Mouse (Mus musculus): ENCODE measurements around the gene Trpc7. TPM values are rescaled to one million over a fixed set of nuclear protein-coding genes. Genes with fewer than 3 reads are reported as not detected.

The Trpc7 gene
- polyA plus RNA-seq, 1 experiment from 2014 or later = not detected

- peaks cover 36% of the 10 kb centered on the region for H3K4me1 ChIP-seq (replicated peaks; ENCODE audit: control insufficient read depth, insufficient read depth, low read length)
- 37% methylated on average over 12 of the region's 12 CpGs for WGBS
- H3K4me3 ChIP-seq (ENCODE audit: low read length) = peak overlapping the region; percentile 8; the same call in 1 of the 2 replicates
- H3K4me2 ChIP-seq (ENCODE audit: low read depth, low read length) = peak overlapping the region; percentile 30
- peak; percentile 53 for ATAC-seq (ENCODE audit: low read depth)
- H3K27me3 ChIP-seq (ENCODE audit: control insufficient read depth, insufficient read depth, low read depth, low read length) = peaks cover 20% of the 10 kb centered on the region
- 0 out of 2 replicates have a peak overlapping the region, but pooled peaks have one; percentile 19 for H3K9ac ChIP-seq (ENCODE audit: low read length)
- no peaks in the 10 kb centered on the region for H3K9me3 ChIP-seq (ENCODE audit: control insufficient read depth, low read length)
- peak overlapping the region; percentile 82 for H3K27ac ChIP-seq (ENCODE audit: low read length)
- H3K36me3 ChIP-seq (ENCODE audit: control insufficient read depth, insufficient read depth, low read length) = no peaks in the 10 kb centered on the region
Observed at GRCm38 (mm10) chr13:56757201-56757600, 138.6 kb downstream of the Trpc7 start.

- Histone ChIP-seq H3K27ac (ENCODE audit: low read length) (peak overlapping the region; percentile 43), H3K4me1 (replicated peaks; ENCODE audit: control insufficient read depth, insufficient read depth, low read length) (peaks cover 38% of the 10 kb centered on the region)
Observed at GRCm38 (mm10) chr13:56755871-56756270, 139.9 kb downstream of the Trpc7 start.

GRCm38 (mm10) chr13:56753192-56753951 lies 142.4 kb downstream of the Trpc7 start, which contains the start of gene Gm45623:
TSS of gene Gm45623 (minus strand) at chr13:56753827.
- WGBS = 1% methylated on average over 61 of the region's 71 CpGs
- H3K4me2 ChIP-seq (ENCODE audit: low read depth, low read length) = peak within 1 kb of the TSS; percentile 94
- peak within 1 kb of the TSS; percentile 52 for H3K4me3 ChIP-seq (ENCODE audit: low read length)
- H3K9ac ChIP-seq (ENCODE audit: low read length) = peak within 1 kb of the TSS; percentile 69
- H3K27me3 ChIP-seq (ENCODE audit: control insufficient read depth, insufficient read depth, low read depth, low read length) = peaks cover 23% of the 10 kb centered on the region
- no peaks in the 10 kb centered on the region for H3K9me3 ChIP-seq (ENCODE audit: control insufficient read depth, low read length)
- peaks cover 40% of the 10 kb centered on the region for H3K4me1 ChIP-seq (replicated peaks; ENCODE audit: control insufficient read depth, insufficient read depth, low read length)
- no peak within 1 kb of the TSS for H3K27ac ChIP-seq (ENCODE audit: low read length)
- ATAC-seq (ENCODE audit: low read depth) = 0 out of 2 replicates have a peak, but pooled peaks have one; percentile 13
- no peaks in the 10 kb centered on the region for H3K36me3 ChIP-seq (ENCODE audit: control insufficient read depth, insufficient read depth, low read length)

More at GRCm38 (mm10) chr13:56755871-56756270, 139.9 kb downstream of the Trpc7 start:
- ATAC-seq (ENCODE audit: low read depth) = no peak
- H3K9me3 ChIP-seq (ENCODE audit: control insufficient read depth, low read length) = no peaks in the 10 kb centered on the region
- no peak overlapping the region for H3K4me3 ChIP-seq (ENCODE audit: low read length)
- H3K27me3 ChIP-seq (ENCODE audit: control insufficient read depth, insufficient read depth, low read depth, low read length) = peaks cover 23% of the 10 kb centered on the region
- whole genome bisulfite sequencing = 40% methylated on average over 6 of the region's 6 CpGs
- H3K36me3 ChIP-seq (ENCODE audit: control insufficient read depth, insufficient read depth, low read length) = no peaks in the 10 kb centered on the region
- no peak overlapping the region for H3K9ac ChIP-seq (ENCODE audit: low read length)
- H3K4me2 ChIP-seq (ENCODE audit: low read depth, low read length) = no peak overlapping the region

GRCm38 (mm10) chr13:56752474-56753191 lies 143.2 kb downstream of the Trpc7 start:
- Histone ChIP-seq H3K9me3 (ENCODE audit: control insufficient read depth, low read length) (no peaks in the 10 kb centered on the region), H3K36me3 (ENCODE audit: control insufficient read depth, insufficient read depth, low read length) (no peaks in the 10 kb centered on the region), H3K4me3 (ENCODE audit: low read length) (peak overlapping the region; percentile 52), H3K9ac (ENCODE audit: low read length) (peak overlapping the region; percentile 69), H3K4me1 (replicated peaks; ENCODE audit: control insufficient read depth, insufficient read depth, low read length) (peaks cover 40% of the 10 kb centered on the region), H3K27me3 (ENCODE audit: control insufficient read depth, insufficient read depth, low read depth, low read length) (peaks cover 23% of the 10 kb centered on the region), H3K27ac (ENCODE audit: low read length) (no peak overlapping the region; the same call in 1 of the 2 replicates), H3K4me2 (ENCODE audit: low read depth, low read length) (peak overlapping the region; percentile 94)
- ATAC-seq (ENCODE audit: low read depth) = no peak
- WGBS = 2% methylated on average over 40 of the region's 41 CpGs

GRCm38 (mm10) chr13:56751774-56752173 lies 144.0 kb downstream of the Trpc7 start:
- Histone ChIP-seq H3K27me3 (ENCODE audit: control insufficient read depth, insufficient read depth, low read depth, low read length) (peaks cover 23% of the 10 kb centered on the region), H3K36me3 (ENCODE audit: control insufficient read depth, insufficient read depth, low read length) (no peaks in the 10 kb centered on the region), H3K9me3 (ENCODE audit: control insufficient read depth, low read length) (no peaks in the 10 kb centered on the region), H3K4me2 (ENCODE audit: low read depth, low read length) (peak overlapping the region; percentile 94; the same call in 1 of the 2 replicates), H3K27ac (ENCODE audit: low read length) (no peak overlapping the region; the same call in 1 of the 2 replicates), H3K9ac (ENCODE audit: low read length) (peak overlapping the region; percentile 69; the same call in 1 of the 2 replicates), H3K4me1 (replicated peaks; ENCODE audit: control insufficient read depth, insufficient read depth, low read length) (peaks cover 41% of the 10 kb centered on the region), H3K4me3 (ENCODE audit: low read length) (peak overlapping the region; percentile 52; the same call in 1 of the 2 replicates)
- ATAC-seq (ENCODE audit: low read depth) = no peak
- WGBS = 48% methylated on average over 5 of the region's 5 CpGs

- WGBS = 58% methylated on average over 7 of the region's 7 CpGs
Observed at GRCm38 (mm10) chr13:56749377-56749776, 146.4 kb downstream of the Trpc7 start.

GRCm38 (mm10) chr13:56747554-56747953 lies 148.2 kb downstream of the Trpc7 start:
- Histone ChIP-seq H3K9ac (ENCODE audit: low read length) (peak overlapping the region; percentile 36; the same call in 1 of the 2 replicates), H3K27me3 (ENCODE audit: control insufficient read depth, insufficient read depth, low read depth, low read length) (peaks cover 6% of the 10 kb centered on the region), H3K4me2 (ENCODE audit: low read depth, low read length) (peak overlapping the region; percentile 49), H3K27ac (ENCODE audit: low read length) (peak overlapping the region; percentile 91), H3K4me1 (replicated peaks; ENCODE audit: control insufficient read depth, insufficient read depth, low read length) (peaks cover 31% of the 10 kb centered on the region), H3K36me3 (ENCODE audit: control insufficient read depth, insufficient read depth, low read length) (no peaks in the 10 kb centered on the region), H3K4me3 (ENCODE audit: low read length) (peak overlapping the region; percentile 30), H3K9me3 (ENCODE audit: control insufficient read depth, low read length) (no peaks in the 10 kb centered on the region)
- WGBS = 33% methylated on average over 8 of the region's 8 CpGs
- peak; percentile 63 for ATAC-seq (ENCODE audit: low read depth)

More at GRCm38 (mm10) chr13:56749377-56749776, 146.4 kb downstream of the Trpc7 start:
- ATAC-seq (ENCODE audit: low read depth) = no peak
- Histone ChIP-seq H3K4me1 (replicated peaks; ENCODE audit: control insufficient read depth, insufficient read depth, low read length) (peaks cover 41% of the 10 kb centered on the region), H3K4me3 (ENCODE audit: low read length) (no peak overlapping the region; the same call in 1 of the 2 replicates), H3K4me2 (ENCODE audit: low read depth, low read length) (peak overlapping the region; percentile 49; the same call in 1 of the 2 replicates), H3K36me3 (ENCODE audit: control insufficient read depth, insufficient read depth, low read length) (no peaks in the 10 kb centered on the region), H3K27me3 (ENCODE audit: control insufficient read depth, insufficient read depth, low read depth, low read length) (peaks cover 23% of the 10 kb centered on the region), H3K9ac (ENCODE audit: low read length) (peak overlapping the region; percentile 8; the same call in 1 of the 2 replicates), H3K27ac (ENCODE audit: low read length) (no peak overlapping the region), H3K9me3 (ENCODE audit: control insufficient read depth, low read length) (no peaks in the 10 kb centered on the region)

- H3K36me3 ChIP-seq (ENCODE audit: control insufficient read depth, insufficient read depth, low read length) = no peaks in the 10 kb centered on the region
- peak; percentile 17; the same call in 1 of the 2 replicates for ATAC-seq (ENCODE audit: low read depth)
- WGBS = 40% methylated on average over 10 of the region's 10 CpGs
- peak overlapping the region; percentile 91 for H3K27ac ChIP-seq (ENCODE audit: low read length)
- no peaks in the 10 kb centered on the region for H3K9me3 ChIP-seq (ENCODE audit: control insufficient read depth, low read length)
- H3K4me3 ChIP-seq (ENCODE audit: low read length) = no peak overlapping the region
- peaks cover 31% of the 10 kb centered on the region for H3K4me1 ChIP-seq (replicated peaks; ENCODE audit: control insufficient read depth, insufficient read depth, low read length)
- H3K27me3 ChIP-seq (ENCODE audit: control insufficient read depth, insufficient read depth, low read depth, low read length) = no peaks in the 10 kb centered on the region; the same call in 1 of the 2 replicates
- H3K9ac ChIP-seq (ENCODE audit: low read length) = no peak overlapping the region
- peak overlapping the region; percentile 49 for H3K4me2 ChIP-seq (ENCODE audit: low read depth, low read length)
Observed at GRCm38 (mm10) chr13:56746739-56747532, 148.9 kb downstream of the Trpc7 start.
